Mouse (Mus musculus): ENCODE measurements around the gene Gm3488. TPM values are rescaled to one million over a fixed set of nuclear protein-coding genes. Genes with fewer than 3 reads are reported as not detected.
"Not testable (repeated sequence)": the region's sequence is repeated elsewhere in the genome, so short reads cannot be mapped to it uniquely, and the experiment has no call there.

The Gm3488 gene
- 1.8 TPM in 2 replicates for polyA plus RNA-seq (2016; fragmentation: Nextera tagmentation; extraction: Ambion mirVana)

GRCm38 (mm10) chr14:5501374-5501773 lies at the start of gene Gm3488:
Gene Gm3488 (plus strand): TSS chr14:5501674.
- H3K27ac ChIP-seq (replicated peaks); DNase-seq (ENCODE audit: low spot score); H3K9me3 ChIP-seq (replicated peaks); H3K4me1 ChIP-seq; H3K4me3 ChIP-seq; H3K36me3 ChIP-seq; H3K27me3 ChIP-seq (ENCODE audit: low read depth, poor library complexity, severe bottlenecking): not testable (repeated sequence)
- WGBS, result no CpG with 5 or more reads among the region's 35 CpGs

GRCm38 (mm10) chr14:5455367-5455766 lies 46.1 kb upstream of the Gm3488 start, which contains the start of gene Gm3194:
Gene Gm3194 (minus strand): TSS chr14:5455467.
- H3K9me3 ChIP-seq (replicated peaks); H3K27ac ChIP-seq (replicated peaks); DNase-seq (ENCODE audit: low spot score); H3K36me3 ChIP-seq; H3K4me1 ChIP-seq; H3K4me3 ChIP-seq; H3K27me3 ChIP-seq (ENCODE audit: low read depth, poor library complexity, severe bottlenecking): not testable (repeated sequence)
- no CpG with 5 or more reads among the region's 3 CpGs for WGBS

DNA sequence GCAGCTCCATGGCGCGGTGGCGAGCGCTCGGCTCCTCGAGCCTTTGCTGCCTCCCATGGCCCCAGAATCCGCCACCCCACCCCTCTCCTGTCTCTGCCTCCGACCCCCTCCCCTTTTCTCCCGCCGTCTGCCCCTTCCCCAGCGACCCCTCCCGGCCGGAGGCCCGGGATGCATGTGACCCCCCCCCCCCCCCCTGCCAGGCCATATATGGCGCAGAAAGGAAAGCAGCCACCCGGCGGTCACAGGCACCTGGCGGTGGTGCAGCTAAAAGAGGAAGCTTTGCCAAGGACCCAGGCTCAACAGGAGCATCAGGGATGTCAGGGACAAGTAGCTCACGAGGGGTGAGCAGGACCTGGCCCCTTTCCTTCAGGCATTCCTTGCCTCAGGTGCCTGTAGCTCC lies 41.0 kb upstream of the Gm3488 start:
- not testable (repeated sequence) for H3K9me3 ChIP-seq (replicated peaks); H3K36me3 ChIP-seq; H3K4me3 ChIP-seq; H3K27me3 ChIP-seq (ENCODE audit: low read depth, poor library complexity, severe bottlenecking); H3K4me1 ChIP-seq; H3K27ac ChIP-seq (replicated peaks); DNase-seq (ENCODE audit: low spot score)
- no CpG with 5 or more reads among the region's 19 CpGs for whole genome bisulfite sequencing

DNA sequence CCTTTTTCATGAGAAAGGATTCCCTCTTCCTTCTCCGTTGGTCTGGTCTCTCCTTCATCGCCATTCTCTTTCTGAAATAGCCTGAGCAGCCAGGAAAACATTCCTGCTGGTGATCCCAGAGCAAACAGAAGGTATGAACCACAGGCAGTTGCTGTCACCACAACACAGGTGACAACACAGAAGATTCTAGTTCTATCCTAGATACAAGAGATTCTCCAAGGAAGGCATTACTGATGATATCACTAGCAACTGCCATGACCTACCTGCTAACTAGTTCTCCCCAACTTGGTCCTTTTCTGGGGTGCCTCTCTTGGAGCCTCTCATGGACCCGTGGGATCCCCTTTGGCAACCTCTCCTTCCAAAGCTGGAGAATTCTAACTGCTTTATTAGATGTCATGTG lies 23.7 kb upstream of the Gm3488 start, which contains the start of gene Gm8246:
Gm8246 (minus strand) TSS at position 101 of the 400 bp plus-strand sequence.
- H3K27ac ChIP-seq (replicated peaks); H3K27me3 ChIP-seq (ENCODE audit: low read depth, poor library complexity, severe bottlenecking); H3K4me1 ChIP-seq; H3K36me3 ChIP-seq; H3K9me3 ChIP-seq (replicated peaks); DNase-seq (ENCODE audit: low spot score); H3K4me3 ChIP-seq: not testable (repeated sequence)
- no CpG with 5 or more reads among the region's 3 CpGs for WGBS

DNA sequence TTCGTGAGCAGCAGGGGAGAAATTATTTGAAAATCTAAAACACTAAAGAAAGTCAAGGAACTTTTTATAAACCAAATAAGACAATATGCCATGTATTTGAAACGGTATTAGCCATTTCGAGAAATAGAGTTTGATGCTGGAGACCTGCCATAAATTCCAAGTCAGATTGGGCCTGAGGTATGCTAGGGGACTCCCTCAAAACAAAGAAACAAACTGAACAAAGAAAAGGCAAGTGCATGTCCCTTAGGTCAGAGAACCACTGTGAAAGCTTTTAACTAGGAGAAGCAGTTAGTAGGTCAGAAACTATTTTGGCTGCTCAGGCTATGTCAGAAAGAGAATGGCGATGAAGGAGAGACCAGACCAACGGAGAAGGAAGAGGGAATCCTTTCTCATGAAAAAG lies 17.6 kb upstream of the Gm3488 start, which contains the start of gene Gm3187:
Gm3187 (plus strand) TSS at position 301 of the 400 bp plus-strand sequence.
- H3K27ac ChIP-seq (replicated peaks); H3K36me3 ChIP-seq; H3K4me1 ChIP-seq; H3K27me3 ChIP-seq (ENCODE audit: low read depth, poor library complexity, severe bottlenecking); DNase-seq (ENCODE audit: low spot score); H3K4me3 ChIP-seq; H3K9me3 ChIP-seq (replicated peaks): not testable (repeated sequence)
- WGBS, result 83% methylated on average over 5 of the region's 5 CpGs

DNA sequence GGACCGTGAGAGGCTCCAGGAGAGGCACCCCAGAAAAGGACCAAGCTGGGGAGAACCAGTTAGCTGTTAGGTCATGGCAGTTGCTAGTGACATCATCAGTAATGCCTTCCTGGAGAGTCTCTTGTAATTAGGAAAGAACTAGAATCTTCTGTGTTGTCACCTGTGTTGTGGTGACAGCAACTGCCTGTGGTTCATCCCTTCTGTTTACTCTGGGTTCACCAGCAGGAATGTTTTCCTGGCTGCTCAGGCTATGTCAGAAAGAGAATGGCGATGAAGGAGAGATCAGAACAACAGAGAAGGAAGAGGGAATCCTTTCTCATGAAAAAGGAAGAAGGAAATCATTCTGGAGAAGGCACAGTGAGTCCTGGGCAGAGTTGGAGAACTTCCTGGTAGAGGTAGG lies 36.7 kb downstream of the Gm3488 start, which contains the start of gene Gm3532:
Gm3532 (plus strand) TSS at position 301 of the 400 bp plus-strand sequence.
- not testable (repeated sequence) for H3K9me3 ChIP-seq (replicated peaks); H3K27ac ChIP-seq (replicated peaks); H3K27me3 ChIP-seq (ENCODE audit: low read depth, poor library complexity, severe bottlenecking); DNase-seq (ENCODE audit: low spot score); H3K36me3 ChIP-seq; H3K4me3 ChIP-seq; H3K4me1 ChIP-seq
- no CpG with 5 or more reads among the region's 2 CpGs for WGBS

Other genes starting within 250 kb of the Gm3488 start
- gene Gm3526, start 241.1 kb upstream of the Gm3488 start, polyA plus RNA-seq (2016; fragmentation: Nextera tagmentation; extraction: Ambion mirVana), result not detected in 2 replicates
- gene Gm3542, start 166.7 kb upstream of the Gm3488 start, polyA plus RNA-seq (2016; fragmentation: Nextera tagmentation; extraction: Ambion mirVana), result not detected in 2 replicates
- not detected in 2 replicates for gene Gm3500, start 112.6 kb upstream of the Gm3488 start, polyA plus RNA-seq (2016; fragmentation: Nextera tagmentation; extraction: Ambion mirVana)
- gene Gm3194, start 46.2 kb upstream of the Gm3488 start, polyA plus RNA-seq (2016; fragmentation: Nextera tagmentation; extraction: Ambion mirVana), result 1.1 TPM in 1 of 2 replicates, not detected in the other
- not detected in 2 replicates for gene Gm8246, start 23.8 kb upstream of the Gm3488 start, polyA plus RNA-seq (2016; fragmentation: Nextera tagmentation; extraction: Ambion mirVana)
- not detected in 2 replicates for gene Gm3187, start 17.5 kb upstream of the Gm3488 start, polyA plus RNA-seq (2016; fragmentation: Nextera tagmentation; extraction: Ambion mirVana)
- not detected in 2 replicates for gene Gm3532, start 36.8 kb downstream of the Gm3488 start, polyA plus RNA-seq (2016; fragmentation: Nextera tagmentation; extraction: Ambion mirVana)
- not detected in 2 replicates for gene Gm8265, start 131.4 kb downstream of the Gm3488 start, polyA plus RNA-seq (2016; fragmentation: Nextera tagmentation; extraction: Ambion mirVana)
- gene Gm9603, start 185.8 kb downstream of the Gm3488 start, polyA plus RNA-seq (2016; fragmentation: Nextera tagmentation; extraction: Ambion mirVana), result not detected in 2 replicates
- 0.10 and 0.48 TPM in 2 replicates for gene Gm3373, start 239.9 kb downstream of the Gm3488 start, polyA plus RNA-seq (2016; fragmentation: Nextera tagmentation; extraction: Ambion mirVana)

Data from midbrain, embryonic 10.5 days (tissue).